Mouse (Mus musculus) brain, embryonic 14.5 days (tissue): ENCODE results near the gene Etnk1. TPM values are rescaled to one million over a fixed set of nuclear protein-coding genes. Genes with fewer than 3 reads are reported as not detected.

Source experiments
- DNase-seq: peaks from one replicate; pipeline ENCODE4 v3.0.0-alpha.2; 2011; ENCODE audit warnings: low read depth
- CTCF ChIP-seq: fragments of 200-500 bp; IDR thresholded peaks from 2 replicates; pipeline ENCODE4 v1.5.1; 2012; ENCODE audit warnings: inconsistent platforms, mild to moderate bottlenecking, moderate library complexity, borderline replicate concordance; ENCODE audit not compliant: insufficient read depth, insufficient read length; ENCODE audit errors: extremely low read depth
- POLR2A ChIP-seq: fragments of 200-500 bp; IDR thresholded peaks from 2 replicates; pipeline ENCODE4 v1.6.1; 2012; ENCODE audit warnings: mild to moderate bottlenecking, inconsistent platforms, borderline replicate concordance; ENCODE audit not compliant: poor library complexity, insufficient read depth, insufficient read length, severe bottlenecking; ENCODE audit errors: extremely low read depth
- polyA plus RNA-seq: library from polyadenylated mRNA; depleted of rRNA; stranded (reverse); fragments of >200 nt; gene quantifications from 2 replicates; pipeline ENCODE4 v1.2.3, GENCODE M21; 2012

Etnk1 gene
- polyA plus RNA-seq, 1 experiment: 102 TPM

- TF ChIP-seq POLR2A: no peak
- TF ChIP-seq CTCF: no peak
- DNase-seq: no peak
Observed at GRCm38 (mm10) chr6:143228696-143229095, 61.7 kb downstream of the Etnk1 start.

GRCm38 (mm10) chr6:143229906-143230305, 62.9 kb downstream of the Etnk1 start:
- DNase-seq: no peak
- no peak for TF ChIP-seq POLR2A
- no peak for TF ChIP-seq CTCF

GRCm38 (mm10) chr6:143230888-143231287, 63.9 kb downstream of the Etnk1 start:
- DNase-seq: no peak
- TF ChIP-seq POLR2A: no peak
- TF ChIP-seq CTCF: no peak

- no peak for DNase-seq
- no peak for TF ChIP-seq POLR2A
- TF ChIP-seq CTCF: no peak
Observed at GRCm38 (mm10) chr6:143232718-143233117, 65.7 kb downstream of the Etnk1 start.

- TF ChIP-seq POLR2A (no peak), CTCF (no peak)
- DNase-seq: no peak
Observed at GRCm38 (mm10) chr6:143234868-143235267, 67.8 kb downstream of the Etnk1 start.

GRCm38 (mm10) chr6:143239362-143240074, 72.5 kb downstream of the Etnk1 start:
- TF ChIP-seq CTCF (no peak), POLR2A (no peak)
- peak; percentile 63 for DNase-seq

GRCm38 (mm10) chr6:143243191-143243590, 76.2 kb downstream of the Etnk1 start:
- DNase-seq: no peak
- no peak for TF ChIP-seq POLR2A
- no peak for TF ChIP-seq CTCF

- DNase-seq: no peak
- no peak for TF ChIP-seq CTCF
- no peak for TF ChIP-seq POLR2A
Observed at GRCm38 (mm10) chr6:143257921-143258320, 90.9 kb downstream of the Etnk1 start.

GRCm38 (mm10) chr6:143259169-143259629, 92.2 kb downstream of the Etnk1 start:
- no peak for TF ChIP-seq CTCF
- no peak for TF ChIP-seq POLR2A
- peak; percentile 74 for DNase-seq

GRCm38 (mm10) chr6:143259870-143260559, 93.0 kb downstream of the Etnk1 start:
- TF ChIP-seq CTCF: no peak
- no peak for TF ChIP-seq POLR2A
- DNase-seq: peak; percentile 72

- DNase-seq: peak; percentile 92
- TF ChIP-seq CTCF (no peak), POLR2A (no peak)
Observed at GRCm38 (mm10) chr6:143260560-143261288, 93.7 kb downstream of the Etnk1 start.

GRCm38 (mm10) chr6:143261289-143261665, 94.3 kb downstream of the Etnk1 start:
- TF ChIP-seq CTCF (no peak), POLR2A (no peak)
- peak; percentile 83 for DNase-seq
